Mouse (Mus musculus): ENCODE measurements around the gene Sypl.

The Sypl gene

DNA sequence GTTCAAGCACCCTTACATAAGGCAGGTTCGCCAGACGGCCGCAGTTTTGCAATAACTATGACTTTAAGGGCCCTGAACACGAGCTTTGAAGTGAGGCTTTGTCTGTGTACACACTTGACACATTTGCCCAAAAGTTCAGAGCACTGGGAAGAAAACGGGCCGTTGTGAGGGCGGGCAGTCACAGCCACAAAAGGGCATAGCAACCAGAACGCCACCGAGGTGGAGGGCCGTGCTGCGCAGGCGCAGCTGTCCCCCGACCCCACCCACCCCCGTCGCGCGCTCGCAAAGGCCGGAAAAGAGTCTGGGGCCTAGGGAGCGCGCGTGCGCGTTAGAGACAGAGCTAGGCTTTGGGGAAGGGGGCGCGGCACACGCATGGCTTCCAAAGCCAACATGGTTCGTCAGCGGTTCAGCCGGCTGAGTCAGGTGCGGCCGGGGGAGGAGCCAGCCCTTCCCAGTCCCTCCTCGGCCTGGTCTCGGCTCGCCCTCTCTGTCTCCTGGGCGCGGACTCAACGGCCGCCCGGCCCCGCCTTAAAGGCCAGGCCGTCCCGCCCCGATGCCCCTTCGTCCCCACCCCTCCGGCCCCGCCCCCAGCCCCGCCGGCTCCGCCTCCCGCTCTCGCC is at the start of gene Sypl:
Gene Sypl (plus strand): TSS at position 296 of the 620 bp plus-strand sequence.
- peak; percentile 95 for DNase-seq (ENCODE audit: extremely low spot score, low spot score)

DNA sequence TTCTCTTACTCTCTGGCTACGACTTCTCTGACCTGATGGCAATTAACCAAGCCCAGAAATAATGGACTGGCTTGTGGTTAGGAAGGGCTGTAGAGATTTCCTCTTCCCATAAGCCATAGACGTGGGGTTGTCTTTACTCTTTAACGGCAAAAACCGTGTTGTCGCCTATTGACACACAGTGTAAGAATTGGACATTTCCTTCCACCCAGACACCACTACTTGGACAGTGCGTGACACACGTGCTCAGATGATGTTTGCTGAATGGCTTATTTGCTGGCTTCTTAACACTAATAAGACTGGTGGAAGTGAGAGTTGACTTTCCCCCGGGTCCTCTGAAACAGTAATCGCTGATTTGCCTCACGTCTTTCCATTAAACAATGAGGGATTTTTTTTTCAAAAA is 44.0 kb upstream of the Sypl start:
- DNase-seq (ENCODE audit: extremely low spot score, low spot score) = no peak

DNA sequence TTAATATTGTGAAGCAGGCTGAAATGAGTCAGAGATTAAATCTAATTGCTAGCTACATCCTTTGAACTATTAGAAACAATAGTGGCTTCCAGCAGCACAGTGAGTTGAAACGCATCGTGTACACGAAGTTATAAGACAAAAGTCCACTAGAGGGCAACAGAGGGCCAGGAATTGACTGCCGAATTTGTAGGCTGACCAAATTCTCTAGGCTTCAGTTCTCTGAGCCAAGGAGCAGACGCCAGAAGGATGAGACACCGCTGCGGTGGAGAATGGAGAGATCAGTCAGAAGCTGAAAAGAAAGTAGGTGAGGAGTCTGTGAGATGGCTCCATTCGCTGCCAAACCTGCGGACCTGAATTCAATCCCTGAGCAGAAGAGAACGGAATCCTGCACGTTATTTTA is 43.6 kb upstream of the Sypl start:
- peak; percentile 47 for DNase-seq (ENCODE audit: extremely low spot score, low spot score)

DNA sequence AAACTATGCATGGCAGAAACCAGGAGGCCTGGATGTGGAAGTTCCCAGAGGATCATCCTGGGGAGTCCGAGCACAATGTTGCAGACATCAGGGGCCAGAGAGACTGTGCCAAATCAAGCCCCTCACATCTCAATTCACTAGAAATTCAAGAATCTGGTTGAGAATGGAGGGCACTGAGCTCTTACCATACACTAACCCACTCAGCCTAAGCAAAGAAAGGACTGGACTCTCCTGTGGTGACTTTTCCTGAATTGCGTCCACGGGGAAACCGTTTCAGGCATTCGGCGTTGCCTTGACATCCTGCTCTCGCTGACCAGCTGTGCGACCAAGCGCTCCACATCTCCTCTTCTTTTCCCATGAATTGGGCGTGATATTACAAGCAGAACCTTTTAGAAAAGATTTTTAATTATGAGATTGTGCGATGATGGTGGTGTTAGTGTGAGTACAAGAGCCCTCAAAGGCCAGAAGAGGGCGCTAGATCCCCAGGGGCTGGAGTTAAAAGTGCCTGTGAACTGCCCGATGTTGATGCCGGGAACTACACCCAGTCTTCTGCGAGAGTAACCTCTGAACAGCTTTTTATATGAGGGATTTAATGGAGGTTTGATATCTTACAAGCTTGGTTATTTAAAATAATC is 43.0 kb upstream of the Sypl start:
- DNase-seq (ENCODE audit: extremely low spot score, low spot score) = peak; percentile 59

DNA sequence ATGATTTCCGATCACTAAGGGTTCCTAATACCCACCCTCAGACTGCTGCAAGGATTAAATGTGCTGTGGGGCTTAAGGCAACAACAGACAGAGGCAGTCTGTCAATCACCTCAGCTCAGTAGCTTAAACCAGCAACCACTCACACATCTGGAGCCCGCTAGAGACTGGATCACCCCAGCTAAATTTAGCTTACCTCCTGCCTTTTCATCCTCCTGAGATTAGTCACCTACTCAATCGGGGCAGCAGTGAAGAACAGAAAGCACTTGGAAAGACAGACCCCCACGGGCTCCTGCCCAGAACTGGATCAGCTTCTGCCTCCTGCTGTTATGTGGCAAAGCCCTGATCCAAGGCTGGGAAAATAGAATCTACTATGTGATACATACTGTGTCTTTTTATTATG is 42.1 kb upstream of the Sypl start:
- DNase-seq (ENCODE audit: extremely low spot score, low spot score) = no peak

DNA sequence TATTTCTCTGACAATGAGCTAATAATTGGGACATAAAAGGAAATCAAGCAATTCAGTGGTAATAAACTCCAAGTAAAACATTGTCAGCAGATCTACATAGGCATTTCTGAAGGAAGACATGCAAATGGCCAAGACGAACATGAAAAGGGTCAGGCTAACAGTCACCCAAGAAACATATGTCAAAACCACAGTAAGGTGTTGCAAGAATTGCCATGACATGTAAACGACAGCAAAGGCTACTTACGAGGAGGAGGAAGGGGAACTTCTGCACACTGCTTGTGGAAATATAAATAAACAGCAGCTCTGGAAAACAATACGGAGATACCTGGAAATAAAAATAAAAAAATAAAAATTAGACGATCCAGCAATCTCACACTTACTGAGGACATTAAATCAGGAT is 40.9 kb upstream of the Sypl start:
- DNase-seq (ENCODE audit: extremely low spot score, low spot score) = no peak

DNA sequence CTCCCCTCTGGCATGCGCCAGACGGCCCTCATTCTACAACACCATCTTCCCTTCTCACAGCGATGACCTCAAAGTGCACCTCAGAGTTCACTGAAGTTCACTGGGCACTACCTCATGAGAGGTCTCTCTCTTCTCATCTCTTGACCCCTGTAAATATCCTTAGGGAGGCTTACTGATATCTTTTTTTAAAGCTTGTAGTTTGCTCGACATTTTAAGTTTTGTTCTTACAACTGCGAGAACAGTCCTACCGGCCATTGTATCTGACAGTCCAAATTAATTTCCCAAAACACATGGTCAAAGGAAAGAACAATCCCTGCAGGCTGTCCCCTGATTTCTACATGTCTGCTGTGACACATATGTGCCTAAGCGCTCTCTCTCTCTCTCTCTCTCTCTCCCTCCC is 35.0 kb upstream of the Sypl start:
- no peak for DNase-seq (ENCODE audit: extremely low spot score, low spot score)

DNA sequence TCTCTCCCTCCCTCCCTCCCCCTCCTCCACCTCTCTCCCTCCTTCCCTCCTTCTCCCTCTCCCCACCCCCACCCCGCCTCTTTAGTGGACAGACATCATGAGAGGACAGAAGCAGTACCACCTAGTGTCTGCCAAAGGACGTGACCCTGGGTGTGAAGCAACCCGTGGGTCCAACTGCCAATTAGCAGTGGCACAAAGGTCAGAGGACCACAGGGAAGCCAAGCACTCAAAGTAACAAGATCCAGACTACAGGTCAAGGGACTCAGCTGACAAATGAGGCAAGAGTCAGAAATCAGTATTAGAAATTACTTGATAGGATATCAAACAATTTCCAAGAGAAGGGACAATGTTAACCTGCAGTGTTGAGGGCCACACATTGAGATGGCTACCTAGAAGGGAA is 34.6 kb upstream of the Sypl start:
- no peak for DNase-seq (ENCODE audit: extremely low spot score, low spot score)

DNA sequence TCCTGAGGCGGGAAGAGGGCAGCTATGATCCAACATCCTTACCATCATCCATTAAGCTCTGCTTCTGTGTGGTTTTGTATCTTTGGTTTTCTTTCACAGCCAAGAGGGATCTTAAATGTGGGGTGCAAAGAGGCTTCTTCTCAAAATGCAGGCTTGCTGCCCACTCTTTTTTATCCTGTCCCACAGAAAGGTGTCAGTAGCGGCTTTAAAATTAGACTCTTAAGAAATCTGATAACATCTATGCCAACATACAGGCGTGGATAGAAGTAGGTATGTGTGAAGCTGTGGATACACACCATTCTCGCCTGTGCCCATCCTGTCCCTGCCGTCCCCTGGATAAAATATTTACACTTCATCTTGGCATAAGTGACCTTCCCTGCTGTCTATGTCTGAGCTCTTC is 34.2 kb upstream of the Sypl start:
- no peak for DNase-seq (ENCODE audit: extremely low spot score, low spot score)

DNA sequence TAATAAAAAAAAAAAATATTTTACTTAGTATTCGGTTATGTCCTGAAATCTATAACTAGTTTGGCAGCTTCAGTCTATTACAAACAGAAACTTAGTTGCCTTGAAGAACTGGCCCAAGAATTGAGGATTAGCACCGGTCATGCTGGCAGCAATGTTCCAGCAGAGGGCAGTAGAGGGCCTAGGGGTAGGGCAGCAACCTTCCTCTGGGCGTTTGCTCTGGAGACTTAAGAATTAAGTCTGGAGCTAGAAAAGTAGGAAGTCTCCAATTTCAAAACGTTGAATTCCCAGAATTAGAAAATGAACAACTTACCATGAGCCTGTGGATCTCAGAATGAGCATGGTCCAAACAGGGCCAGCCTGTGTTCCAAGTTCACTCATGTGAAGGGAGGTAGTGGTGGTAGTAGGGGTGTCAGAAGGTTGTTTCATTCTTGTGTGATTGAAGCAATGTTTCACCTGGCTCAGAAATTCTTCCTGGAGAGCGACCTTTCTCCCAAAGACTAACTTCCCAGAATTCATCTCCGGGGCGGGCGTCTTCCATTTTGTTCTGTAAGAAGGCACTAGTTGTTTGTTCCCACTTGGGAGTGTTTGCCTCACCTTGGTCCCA is 33.4 kb upstream of the Sypl start:
- DNase-seq (ENCODE audit: extremely low spot score, low spot score) = peak; percentile 42

DNA sequence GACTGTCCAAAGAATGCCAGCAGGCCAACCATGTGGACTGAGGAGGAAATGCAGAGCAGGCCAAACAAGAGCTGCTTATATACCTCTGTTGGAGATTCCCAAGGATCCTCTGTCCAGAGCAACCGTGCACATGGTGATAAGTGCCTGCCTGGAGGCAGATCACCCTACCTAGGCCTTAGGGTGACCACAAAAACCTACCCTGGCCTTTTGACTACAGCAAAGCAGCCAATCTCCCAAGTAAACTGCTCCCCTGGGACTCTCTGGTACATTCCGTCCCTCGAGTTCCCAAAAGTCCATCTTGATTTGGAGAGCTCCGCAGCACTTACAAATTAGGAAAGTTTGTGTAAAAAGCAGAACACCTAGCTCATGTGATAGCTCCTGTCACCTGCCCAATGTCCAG is 32.6 kb upstream of the Sypl start:
- DNase-seq (ENCODE audit: extremely low spot score, low spot score) = no peak

DNA sequence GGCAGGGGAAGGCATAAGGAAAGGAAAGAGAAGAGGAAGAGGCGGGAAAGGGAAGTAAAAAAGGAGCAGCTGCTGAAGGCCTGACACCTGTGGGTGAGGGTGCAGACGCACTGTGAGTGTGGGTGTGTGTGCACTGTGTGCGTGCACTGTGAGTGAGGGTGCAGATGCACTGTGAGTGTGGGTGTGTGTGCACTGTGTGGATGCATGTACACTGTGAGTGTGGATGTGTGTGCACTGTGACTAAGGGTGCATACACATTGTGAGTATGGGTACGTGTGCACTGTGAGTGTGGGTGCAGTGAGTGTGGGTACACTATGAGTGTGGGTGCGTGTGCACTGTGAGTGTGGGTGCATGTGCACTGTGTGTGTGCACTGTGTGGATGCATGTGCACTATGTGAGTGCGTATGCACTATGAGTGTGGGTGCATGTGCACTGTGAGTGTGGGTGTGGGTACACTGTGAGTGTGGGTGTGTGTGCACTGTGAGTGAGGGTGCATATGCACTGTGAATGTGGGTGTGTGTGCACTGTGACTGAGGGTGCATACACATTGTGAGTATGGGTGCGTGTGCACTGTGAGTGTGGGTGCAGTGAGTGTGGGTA is 32.1 kb upstream of the Sypl start:
- DNase-seq (ENCODE audit: extremely low spot score, low spot score) = no peak

DNA sequence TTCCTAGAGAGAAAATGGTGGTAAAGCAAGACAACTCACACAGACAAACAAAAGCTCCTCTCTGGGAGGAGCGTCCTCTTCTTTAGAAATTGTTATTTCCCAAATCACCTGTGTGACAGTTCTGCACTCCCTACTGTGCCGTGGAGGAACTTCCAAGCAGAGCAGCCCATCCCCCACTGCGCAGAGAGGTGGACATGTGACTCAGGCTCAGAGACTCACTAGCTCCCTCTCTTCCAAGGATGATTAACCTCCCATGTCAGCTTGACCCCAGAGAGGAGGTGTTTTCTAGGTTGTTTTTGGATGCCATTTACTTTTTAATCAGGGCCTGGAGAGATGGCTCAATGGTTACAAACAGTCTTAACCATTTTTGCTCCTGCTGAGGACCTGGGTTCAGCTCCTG is 29.4 kb upstream of the Sypl start:
- DNase-seq (ENCODE audit: extremely low spot score, low spot score) = no peak

DNA sequence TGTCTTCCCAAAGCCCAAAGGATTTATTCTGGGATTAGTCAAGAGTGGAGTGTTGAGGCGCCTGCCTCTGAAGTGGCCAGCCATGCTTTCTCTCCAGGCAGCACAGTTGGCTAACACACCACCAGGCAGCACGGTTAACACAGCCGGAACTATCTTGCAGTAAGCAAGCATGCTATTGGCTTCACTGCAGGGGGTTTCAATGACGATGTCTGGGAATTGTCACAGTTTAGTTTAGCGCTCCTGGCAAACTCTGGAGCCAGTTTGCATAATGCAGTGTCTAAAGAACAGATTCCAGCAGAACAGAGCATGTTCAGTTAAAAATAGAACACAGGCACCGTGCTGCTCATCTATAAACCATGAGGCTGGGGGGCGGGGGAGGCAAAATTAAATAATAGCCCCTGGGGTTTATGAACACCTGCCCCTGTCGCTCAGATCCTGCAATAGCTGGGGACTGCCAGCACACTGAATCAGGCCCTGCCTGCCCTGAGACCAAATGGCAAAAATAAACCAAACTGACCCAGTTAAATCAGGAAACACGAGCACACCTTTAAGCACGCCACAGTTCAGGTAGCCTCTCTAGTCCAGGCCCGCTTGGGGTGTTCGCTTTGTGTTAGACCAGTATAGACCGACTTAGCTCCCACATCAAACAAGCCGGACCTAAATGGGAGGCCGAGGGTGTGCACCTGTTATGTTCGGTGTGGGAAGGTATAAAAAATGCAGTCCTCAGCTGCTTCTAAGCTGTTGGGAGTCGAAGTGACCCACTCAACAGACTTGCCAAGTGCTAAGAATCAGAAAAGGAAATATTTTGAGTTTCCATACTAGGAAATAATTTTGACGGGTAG is 27.1 kb upstream of the Sypl start:
- no peak for DNase-seq (ENCODE audit: extremely low spot score, low spot score)

DNA sequence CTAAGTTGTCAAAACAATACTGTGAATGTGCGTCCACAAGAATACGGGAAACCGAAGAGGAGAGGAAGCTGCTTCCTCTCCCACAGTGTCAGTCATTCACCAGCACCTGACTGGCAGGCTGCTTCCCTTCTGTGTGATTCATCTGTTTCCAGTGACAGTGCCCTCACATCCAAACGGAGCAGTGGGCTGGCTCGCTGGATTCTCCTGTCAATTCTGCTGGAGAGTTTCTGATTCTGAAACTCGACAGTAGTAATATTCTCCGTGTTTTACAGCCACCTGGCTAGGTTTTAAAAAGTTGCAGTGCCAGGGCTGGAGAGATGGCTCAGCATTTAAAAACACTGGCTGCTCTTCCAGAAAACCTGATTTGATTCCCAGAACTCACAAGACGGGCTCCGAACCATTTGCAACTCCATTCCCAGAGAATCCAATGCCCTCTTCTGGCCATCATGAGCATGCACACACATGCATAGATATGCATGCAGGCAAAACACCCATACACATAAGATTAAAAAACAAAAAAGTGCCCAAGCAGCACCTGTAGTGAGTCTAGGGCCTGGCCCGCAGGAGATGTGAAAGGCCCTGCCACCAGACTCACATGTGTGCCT is 26.4 kb upstream of the Sypl start:
- no peak for DNase-seq (ENCODE audit: extremely low spot score, low spot score)

DNA sequence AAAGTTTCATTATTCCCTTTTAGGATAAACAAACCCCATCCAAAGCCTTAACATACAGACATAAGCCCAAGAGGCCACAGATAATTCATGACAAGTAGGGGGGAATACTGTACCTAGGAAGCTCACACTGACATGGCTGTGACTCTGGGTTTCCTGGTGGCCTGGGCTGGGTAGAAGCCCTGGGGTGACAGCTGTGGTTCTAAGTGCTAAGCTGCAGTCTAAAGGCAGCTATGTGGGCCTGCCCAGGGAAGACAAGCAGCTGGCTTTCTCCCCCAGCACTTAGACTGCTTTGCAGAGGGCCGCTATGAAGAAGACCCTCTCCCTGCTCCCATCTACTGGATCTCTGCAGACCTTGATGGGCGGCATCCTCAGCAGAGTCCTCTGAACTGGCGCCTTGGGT is 25.5 kb upstream of the Sypl start:
- no peak for DNase-seq (ENCODE audit: extremely low spot score, low spot score)

DNA sequence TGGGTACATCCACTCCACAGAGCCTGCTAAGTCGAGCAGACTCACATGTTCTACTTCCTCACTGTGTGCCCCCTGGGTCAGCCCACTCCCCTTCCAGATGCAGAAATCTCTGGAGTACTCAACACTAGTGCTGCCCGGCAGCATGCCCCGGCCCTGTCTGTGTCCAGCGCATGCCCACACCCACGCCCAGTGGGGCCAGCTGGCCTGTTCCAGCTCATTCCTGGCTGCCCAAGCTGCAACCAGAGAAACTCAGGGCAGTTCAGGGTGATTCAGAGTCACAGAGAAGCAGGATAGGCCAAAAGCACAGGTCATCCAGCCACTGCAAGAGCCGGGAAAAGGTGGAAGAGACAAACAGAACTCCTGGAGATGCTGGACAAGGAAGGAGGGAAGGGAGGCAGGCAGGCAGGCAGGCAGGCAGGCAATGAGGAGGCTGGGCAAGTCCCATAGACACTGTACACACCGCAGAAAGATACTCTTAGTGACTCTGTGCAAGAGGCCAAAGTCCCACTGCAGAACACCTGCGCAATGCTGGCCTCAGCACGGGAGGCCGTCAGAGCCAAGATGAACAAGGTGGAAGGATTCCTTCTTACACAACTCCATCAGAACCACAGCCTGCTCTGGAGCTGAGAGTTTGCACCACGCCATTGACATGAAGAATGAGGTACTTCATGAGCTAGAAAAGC is 23.7 kb upstream of the Sypl start:
- no peak for DNase-seq (ENCODE audit: extremely low spot score, low spot score)

DNA sequence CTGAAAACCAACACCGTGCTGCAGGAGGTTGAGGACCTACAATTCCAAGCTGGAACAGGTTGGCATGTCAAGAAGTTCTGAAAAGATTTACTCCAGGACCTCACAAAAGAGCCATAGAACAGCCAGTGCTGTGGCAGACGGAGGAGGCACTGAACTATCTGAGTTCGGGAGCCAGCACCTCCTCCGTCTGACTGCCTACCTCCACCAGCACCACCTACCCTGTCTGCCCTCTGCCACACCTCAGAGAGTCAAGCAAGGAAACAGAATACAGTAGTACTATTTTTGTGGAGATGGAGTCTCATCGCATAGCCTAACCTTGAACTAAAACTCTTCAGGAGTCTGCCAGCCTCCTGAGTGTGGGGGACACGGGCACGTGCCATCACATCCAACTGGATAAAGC is 23.1 kb upstream of the Sypl start:
- no peak for DNase-seq (ENCODE audit: extremely low spot score, low spot score)

DNA sequence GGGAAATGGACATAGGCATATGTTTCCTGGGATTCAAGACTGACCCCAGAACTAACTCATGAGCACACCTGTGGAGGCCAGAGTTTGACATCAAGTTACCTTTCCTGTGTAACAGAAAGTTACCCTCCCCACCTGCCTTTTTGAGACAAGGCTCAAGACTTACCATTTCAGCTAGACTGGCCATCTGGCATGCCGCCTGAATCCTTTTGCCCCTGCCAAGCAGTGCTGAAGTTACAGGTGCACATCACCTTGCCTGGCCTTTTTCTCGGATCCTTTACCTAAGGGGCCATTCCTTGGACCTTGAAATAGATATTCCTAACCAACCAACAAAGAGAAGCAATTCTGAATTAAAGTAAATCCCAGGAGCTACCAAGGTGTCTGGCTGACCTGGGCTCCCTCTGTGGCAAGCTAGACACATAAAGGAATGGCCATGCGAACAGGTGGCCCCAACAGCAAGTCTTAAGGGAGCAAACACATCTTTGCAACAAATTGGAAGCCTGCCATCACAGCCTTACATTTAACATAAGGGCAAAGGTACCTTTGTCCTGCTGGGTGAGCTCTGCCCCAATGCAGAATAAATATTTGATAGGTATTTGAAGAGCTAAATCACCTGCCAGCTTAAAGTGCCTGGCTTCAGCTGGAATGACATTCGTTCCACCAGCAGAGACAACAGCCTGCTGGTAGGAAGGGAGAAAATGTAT is 17.3 kb upstream of the Sypl start:
- DNase-seq (ENCODE audit: extremely low spot score, low spot score) = no peak

DNA sequence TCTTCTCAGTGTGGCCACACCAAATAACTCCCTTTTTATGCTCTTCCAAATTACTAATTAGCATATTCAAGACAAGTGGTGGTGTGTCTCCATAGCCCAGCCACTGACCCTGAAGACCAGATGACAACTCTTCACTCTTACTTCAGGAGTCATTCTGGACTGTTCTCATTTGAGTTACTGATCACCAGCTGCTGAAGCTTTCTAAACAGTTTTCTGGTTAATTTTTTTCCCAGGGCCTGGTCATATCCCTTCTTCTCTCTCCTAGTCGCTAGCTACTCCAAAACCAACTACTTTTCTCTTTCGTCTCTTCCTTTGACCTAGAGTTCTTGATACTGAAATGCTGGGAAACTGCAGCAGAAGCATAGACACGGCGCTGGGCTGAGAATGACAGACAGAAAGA is 12.6 kb upstream of the Sypl start:
- no peak for DNase-seq (ENCODE audit: extremely low spot score, low spot score)

All from neural tube, embryonic 10.5 days (tissue).